Comparison of ENCODE assay signal across 26 mouse cellular contexts in genomic region chr13:89521507-89521908, GRCm38 (mm10). TPM values are rescaled to one million over a fixed set of nuclear protein-coding genes. Genes with fewer than 3 reads are reported as not detected.
DNase-seq lines count a peak whose midpoint lies in the region; ATAC-seq and TF ChIP-seq lines count a peak whose summit lies in the region.
"Had no signal": no experiment of that assay in that cellular context is flagged by ENCODE, and none has a peak within 500 bp of the region (broad histone marks: within the 10 kb centered on the region; RNA-seq: fewer than 3 reads in every experiment).

No protein-coding gene starts in this region.

- H3K9me3 ChIP-seq in CH12.LX (replicated peaks; ENCODE audit: low read length) = no peaks in the 10 kb centered on the region
- H3K9me3 ChIP-seq in neural tube, embryonic 15.5 days (replicated peaks) = no peaks in the 10 kb centered on the region
- no peaks in the 10 kb centered on the region for H3K9me3 ChIP-seq in liver, embryonic 12.5 days (replicated peaks)
- H3K9me3 ChIP-seq: heart, embryonic 10.5 days had no signal

- H3K9ac ChIP-seq in CH12.LX (ENCODE audit: insufficient read depth, low read depth) = no peak overlapping the region
- H3K9ac ChIP-seq in neural tube, embryonic 15.5 days (replicated peaks) = no peak overlapping the region
- H3K9ac ChIP-seq in liver, embryonic 12.5 days = no peak overlapping the region
- H3K9ac ChIP-seq: liver, embryonic 14.5 days; lung, embryonic 14.5 days had no signal

- peak; percentile 88 for TF ChIP-seq EP300 in CH12.LX (IDR thresholded peaks at IDR 0.05; ENCODE audit: low read length)

- DNase-seq in CD4-positive helper T cell, adult 2 months (ENCODE audit: low read depth, low spot score) = peak; percentile 32
- peak; percentile 87 for DNase-seq in CH12.LX (ENCODE audit: extremely low read depth)
- DNase-seq in embryo, embryonic 11 days = peak; percentile 17
- no peak for DNase-seq in thymus, postnatal 0 days (ENCODE audit: low spot score)
- no peak for DNase-seq in heart, postnatal 4 days
- DNase-seq: adrenal gland, postnatal 25 days; cerebellum, adult 8-10 months; kidney, adult 11 months; kidney, postnatal 4 days; left cerebral cortex, postnatal 4 days; lung, embryonic 14.5 days; midbrain, embryonic 14.5 days; right cerebral cortex, postnatal 14 days; thymus, postnatal 25 days had no signal

- dilution Hi-C loops in CH12.LX (cut with MboI; ENCODE audit: extremely low pct_ligation_motif_present, extremely low pct_unique_long_range_greater_than_20kb, low sequenced_read_pairs) = no loop called here

- no peaks in the 10 kb centered on the region for H3K36me3 ChIP-seq in CH12.LX (replicated peaks in 1 of 2; ENCODE audit: control insufficient read depth in 1 of 2, insufficient read depth in 1 of 2, low read length in 1 of 2)
- no peaks in the 10 kb centered on the region for H3K36me3 ChIP-seq in neural tube, embryonic 15.5 days
- H3K36me3 ChIP-seq in liver, embryonic 12.5 days = no peaks in the 10 kb centered on the region
- H3K36me3 ChIP-seq: heart, embryonic 10.5 days had no signal

- no peaks in the 10 kb centered on the region for H3K27me3 ChIP-seq in CH12.LX (replicated peaks)
- H3K27me3 ChIP-seq in neural tube, embryonic 15.5 days (replicated peaks) = no peaks in the 10 kb centered on the region
- no peaks in the 10 kb centered on the region for H3K27me3 ChIP-seq in liver, embryonic 12.5 days (replicated peaks)

- H3K27ac ChIP-seq in CH12.LX (ENCODE audit: insufficient read depth, low read depth) = no peak overlapping the region
- no peak overlapping the region for H3K27ac ChIP-seq in neural tube, embryonic 15.5 days (replicated peaks)
- H3K27ac ChIP-seq in liver, embryonic 12.5 days = no peak overlapping the region
- H3K27ac ChIP-seq: heart, embryonic 10.5 days; hindbrain, postnatal 0 days; left cerebral cortex, adult 2 months; liver, embryonic 14.5 days had no signal

- TF ChIP-seq POLR2A in CH12.LX (IDR thresholded peaks at IDR 0.05; ENCODE audit: low read depth, low read length) = no peak

- H3K4me3 ChIP-seq in CH12.LX (replicated peaks in 1 of 3; ENCODE audit: low read depth in 2 of 3, low read length in 2 of 3, poor library complexity in 1 of 3) = no peak overlapping the region
- H3K4me3 ChIP-seq in neural tube, embryonic 15.5 days (replicated peaks) = no peak overlapping the region
- H3K4me3 ChIP-seq in liver, embryonic 12.5 days = no peak overlapping the region
- H3K4me3 ChIP-seq: erythroblast, embryonic 14.5 days; heart, embryonic 10.5 days; left cerebral cortex, adult 2 months had no signal

- no peak; the same call in 1 of the 2 replicates for TF ChIP-seq RAD21 in CH12.LX (IDR thresholded peaks at IDR 0.05; ENCODE audit: low read depth, low read length)

- H3K79me2 ChIP-seq in CH12.LX (replicated peaks; ENCODE audit: control insufficient read depth, extremely low read depth, insufficient read depth, poor library complexity, severe bottlenecking) = no peaks in the 10 kb centered on the region

- H3K4me2 ChIP-seq in CH12.LX (ENCODE audit: insufficient read depth, low read depth, poor library complexity, severe bottlenecking) = 0 out of 2 replicates have a peak overlapping the region, but pooled peaks have one; percentile 4
- H3K4me2 ChIP-seq in neural tube, embryonic 15.5 days = no peak overlapping the region
- H3K4me2 ChIP-seq in liver, embryonic 12.5 days = no peak overlapping the region
- H3K4me2 ChIP-seq: lung, embryonic 14.5 days had no signal

- peaks cover 4 to 20% of the 10 kb centered on the region in 2 experiments for H3K4me1 ChIP-seq in CH12.LX (ENCODE audit: control insufficient read depth in 1 of 2, insufficient read depth in 2 of 2)
- H3K4me1 ChIP-seq in neural tube, embryonic 15.5 days = no peaks in the 10 kb centered on the region
- no peaks in the 10 kb centered on the region for H3K4me1 ChIP-seq in liver, embryonic 12.5 days
- H3K4me1 ChIP-seq: heart, embryonic 10.5 days had no signal

- peak; percentile 75 for ATAC-seq in inflammation-experienced regulatory T-cells, adult 6 months
- ATAC-seq in neural tube, embryonic 15.5 days (ENCODE audit: low FRiP score) = no peak
- ATAC-seq in liver, embryonic 12.5 days = no peak
- ATAC-seq: forebrain, embryonic 14.5 days; hindbrain, postnatal 0 days had no signal

- in situ Hi-C loops in CH12.LX (cut with MboI; ENCODE audit: low pct_ligation_motif_present, low pct_unique_long_range_greater_than_20kb, low sequenced_read_pairs) = no loop called here

- no peak for TF ChIP-seq CTCF in CH12.LX (conservative IDR thresholded peaks at IDR 0.05 in 1 of 2, IDR thresholded peaks at IDR 0.05 in 1 of 2; ENCODE audit: low read depth in 2 of 2, low read length in 2 of 2)

TF ChIP-seq in CH12.LX, 34 proteins besides CTCF, POLR2A, EP300 and RAD21:
- TF ChIP-seq ZKSCAN1 (IDR thresholded peaks at IDR 0.05; ENCODE audit: borderline replicate concordance, low read depth, low read length) (no peak), TCF12 (IDR thresholded peaks at IDR 0.05; ENCODE audit: low read depth, low read length) (peak; percentile 33; the same call in 1 of the 2 replicates), UBTF (IDR thresholded peaks at IDR 0.05; ENCODE audit: low read depth, low read length) (no peak), E2F4 (IDR thresholded peaks at IDR 0.05; ENCODE audit: insufficient replicate concordance, low read depth, low read length) (no peak), MAZ (IDR thresholded peaks at IDR 0.05; ENCODE audit: low read depth, low read length) (no peak), ZC3H11A (IDR thresholded peaks at IDR 0.05; ENCODE audit: low read depth, low read length) (no peak), CHD1 (IDR thresholded peaks at IDR 0.05; ENCODE audit: low read depth, low read length) (no peak), MEF2A (IDR thresholded peaks at IDR 0.05; ENCODE audit: borderline replicate concordance, low read depth, low read length) (peak; percentile 81), PAX5 (IDR thresholded peaks at IDR 0.05; ENCODE audit: low read length) (no peak), NRF1 (IDR thresholded peaks at IDR 0.05; ENCODE audit: low read depth, low read length) (no peak), BHLHE40 (IDR thresholded peaks at IDR 0.05; ENCODE audit: low read depth, low read length) (peak; percentile 39; the same call in 1 of the 2 replicates), SIN3A (IDR thresholded peaks at IDR 0.05; ENCODE audit: low read length) (peak; percentile 25; the same call in 1 of the 2 replicates), USF1 (IDR thresholded peaks at IDR 0.05; ENCODE audit: low read depth, low read length) (no peak), IRF4 (IDR thresholded peaks at IDR 0.05; ENCODE audit: low read depth, low read length) (peak; percentile 81), MAFK (IDR thresholded peaks at IDR 0.05; ENCODE audit: insufficient replicate concordance, low read length) (peak; percentile 58), MXI1 (IDR thresholded peaks at IDR 0.05; ENCODE audit: low read depth, low read length) (no peak), HCFC1 (IDR thresholded peaks at IDR 0.05; ENCODE audit: low read depth, low read length) (no peak), JUN (IDR thresholded peaks at IDR 0.05; ENCODE audit: insufficient read depth, low read depth, low read length) (peak; percentile 55), ETS1 (conservative IDR thresholded peaks at IDR 0.05; ENCODE audit: low read depth, low read length) (peak; percentile 69), JUND (conservative IDR thresholded peaks at IDR 0.05; ENCODE audit: low read depth, low read length) (peak; percentile 63; the same call in 1 of the 2 replicates), CHD2 (IDR thresholded peaks at IDR 0.05; ENCODE audit: low read length) (peak; percentile 30; the same call in 1 of the 2 replicates)

RNA-seq across cellular contexts. Expression of gene Hapln1, which starts 18.1 kb away (rescaled TPM):
- total RNA-seq in CH12.LX (2012; rRNA removed) = 0.30 and 0.42 TPM in 2 replicates
- total RNA-seq in CH12.LX (2014; rRNA removed) = 0.46 and 2.1 TPM in 2 replicates
- 1.3 and 2.6 TPM in 2 replicates for polyA plus RNA-seq in CH12.LX (2012; ENCODE audit: insufficient read length, low read depth)
- polyA plus RNA-seq in inflammation-experienced regulatory T-cells, adult 6 months (2017; shearing (Covaris generic)) = 1 to 10 TPM in 1 of 3 experiments, under 1 TPM in 1, not detected in 1; 0.12 to 2.3 TPM
- polyA plus RNA-seq in neural tube, embryonic 15.5 days (2015; fragmentation: Nextera tagmentation; extraction: Ambion mirVana) = 2.1 and 3.3 TPM in 2 replicates
- polyA plus RNA-seq in thymus, postnatal 0 days (2015; fragmentation: Nextera tagmentation; extraction: Ambion mirVana) = 0.10 and 0.19 TPM in 2 replicates
- 1 to 10 TPM in 1 of 2 experiments, under 1 TPM in 1; 0.81 to 1.8 TPM for total RNA-seq in heart, postnatal 4 days (2021)
- 0.77 and 1.2 TPM in 2 replicates for polyA plus RNA-seq in liver, embryonic 12.5 days (2016; fragmentation: Nextera tagmentation; extraction: Ambion mirVana)
- total RNA-seq: hematopoietic stem cell, adult 5-6 weeks; megakaryocyte-erythroid progenitor cell, adult 5-6 weeks; MEL had no signal
- polyA plus RNA-seq: erythroblast, embryonic 14.5 days had no signal

Comparison
In these comparisons a context has a peak if more than half of its experiments do, and no peak if none do; other contexts are left out.
1. DNase-seq: peak in CD4-positive helper T cell, adult 2 months (single experiment), CH12.LX (single experiment) and embryo, embryonic 11 days (single experiment); none in thymus, postnatal 0 days (single experiment) and heart, postnatal 4 days (single experiment).